Mouse (Mus musculus) thymus, postnatal 4 days (tissue): ENCODE data around the gene Gm3336.

ENCODE experiments used
- DNase-seq: peaks from one replicate; pipeline ENCODE4 v3.0.0; 2021

The Gm3336 gene

GRCm38 (mm10) chr8:70718297-70718696 is at the start of gene Gm3336:
Gene Gm3336 (plus strand): TSS chr8:70718543.
- peak; percentile 91 for DNase-seq

- DNase-seq = no peak
These were observed 46.6 kb upstream of the Gm3336 start for GRCm38 (mm10) chr8:70671615-70672324.

GRCm38 (mm10) chr8:70672325-70673078 is 45.8 kb upstream of the Gm3336 start:
- DNase-seq = no peak

DNA sequence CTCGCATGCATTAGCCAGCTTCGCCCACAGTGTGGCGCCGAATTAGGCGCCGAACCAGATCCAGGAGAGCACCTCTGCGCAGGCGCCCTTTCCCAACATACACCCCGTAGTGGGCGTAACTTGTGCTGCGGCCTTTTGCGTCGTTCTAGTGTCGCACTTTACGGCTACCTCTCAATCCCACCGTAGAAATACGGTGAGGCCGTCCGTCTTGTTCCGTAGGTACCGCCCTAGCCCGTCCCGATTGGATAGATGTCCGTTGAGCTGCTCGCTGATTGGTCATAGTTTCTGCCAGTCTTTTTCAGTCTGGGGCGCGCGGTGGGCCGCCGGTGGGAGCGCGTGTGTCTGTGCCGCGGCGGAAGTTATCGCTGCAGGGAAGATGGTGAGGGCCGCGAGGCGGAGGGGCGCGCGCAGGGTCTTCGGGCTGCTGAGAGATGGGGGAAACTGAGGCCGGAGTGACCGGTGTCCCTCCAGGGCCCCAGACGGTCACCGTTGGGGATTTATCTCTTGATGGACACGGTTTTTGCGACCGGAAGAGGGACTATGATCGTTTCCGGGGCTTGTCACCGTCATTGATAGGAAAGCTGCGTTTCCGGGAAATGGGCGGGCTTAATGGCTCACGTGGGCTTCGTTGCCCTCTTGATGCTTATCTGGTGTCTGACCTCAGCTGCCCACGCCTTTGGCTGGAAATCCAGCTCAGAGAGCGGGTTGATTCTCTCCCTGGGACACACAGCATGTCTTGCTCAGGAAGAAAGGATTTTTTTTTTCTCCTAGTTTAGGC is 45.1 kb upstream of the Gm3336 start, which contains the start of gene Lsm4:
Lsm4 (plus strand) TSS at position 170 of the 778 bp plus-strand sequence.
- DNase-seq = peak; percentile 96

DNA sequence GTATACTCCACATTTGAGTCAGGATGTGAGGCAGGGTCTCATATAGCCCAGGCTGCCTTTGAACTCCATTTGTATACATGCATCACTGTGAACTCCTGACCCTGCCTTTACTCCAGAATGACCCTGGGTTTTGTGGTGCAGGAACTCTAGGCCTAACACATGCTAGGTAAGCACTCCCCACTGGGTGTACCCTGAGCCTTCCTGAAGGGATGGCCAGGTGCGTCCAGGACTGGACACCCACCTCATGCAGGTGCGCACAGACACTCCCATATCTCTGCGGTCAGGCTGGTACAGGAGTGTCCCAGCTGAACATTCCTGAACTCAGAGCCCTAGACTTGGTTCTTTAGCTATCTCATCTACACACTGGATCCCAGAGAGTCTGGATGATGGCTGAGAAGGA is 44.2 kb upstream of the Gm3336 start:
- DNase-seq = no peak

GRCm38 (mm10) chr8:70674716-70675115 is 43.6 kb upstream of the Gm3336 start:
- DNase-seq = no peak

- DNase-seq = peak; percentile 71
These were observed 43.0 kb upstream of the Gm3336 start for GRCm38 (mm10) chr8:70675336-70675735.

DNA sequence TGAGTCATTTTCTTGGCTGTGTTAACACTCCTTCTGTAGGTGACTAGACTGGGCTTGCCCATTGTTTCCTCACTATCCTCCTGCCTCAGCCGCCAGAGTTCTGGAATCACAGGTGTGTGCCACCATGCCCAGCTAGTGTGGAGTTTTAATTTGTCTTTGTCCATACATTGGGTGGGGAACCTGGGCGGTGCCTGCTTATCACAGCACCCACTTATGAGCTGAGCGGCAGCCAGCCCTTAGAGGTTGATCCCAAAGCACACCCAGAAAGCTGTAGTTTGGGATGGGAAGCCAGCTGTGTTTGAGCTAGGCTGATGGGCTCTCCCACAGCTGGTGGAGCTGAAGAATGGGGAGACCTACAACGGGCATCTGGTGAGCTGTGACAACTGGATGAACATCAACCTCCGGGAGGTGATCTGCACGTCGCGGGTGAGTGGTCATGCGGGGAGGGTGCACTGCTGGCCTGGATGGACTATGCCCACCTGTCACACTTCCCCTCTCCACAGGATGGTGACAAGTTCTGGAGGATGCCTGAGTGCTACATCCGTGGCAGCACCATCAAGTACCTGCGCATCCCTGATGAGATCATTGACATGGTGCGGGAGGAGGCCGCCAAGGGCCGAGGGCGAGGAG is 40.8 kb upstream of the Gm3336 start:
- DNase-seq = no peak

DNA sequence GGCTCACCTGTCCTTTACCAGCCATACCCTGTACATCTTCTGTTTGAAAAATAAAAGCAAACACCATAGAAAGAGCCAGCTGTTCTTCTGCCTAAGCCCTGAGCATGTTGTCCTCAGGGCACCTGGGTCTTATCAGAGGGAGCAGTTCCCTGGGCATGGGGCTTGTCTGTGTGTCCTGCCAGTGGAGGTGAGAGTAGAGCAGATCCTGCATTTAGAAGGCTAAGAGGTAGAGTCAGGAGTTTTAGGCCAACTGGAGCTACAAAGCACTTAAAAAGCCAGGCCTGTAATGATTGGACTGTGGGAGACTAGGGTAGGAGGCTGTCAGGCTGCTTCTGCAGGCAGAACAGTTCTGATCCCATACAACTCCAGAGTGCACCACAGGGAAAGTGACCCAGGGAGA is 39.7 kb upstream of the Gm3336 start:
- DNase-seq = no peak

DNA sequence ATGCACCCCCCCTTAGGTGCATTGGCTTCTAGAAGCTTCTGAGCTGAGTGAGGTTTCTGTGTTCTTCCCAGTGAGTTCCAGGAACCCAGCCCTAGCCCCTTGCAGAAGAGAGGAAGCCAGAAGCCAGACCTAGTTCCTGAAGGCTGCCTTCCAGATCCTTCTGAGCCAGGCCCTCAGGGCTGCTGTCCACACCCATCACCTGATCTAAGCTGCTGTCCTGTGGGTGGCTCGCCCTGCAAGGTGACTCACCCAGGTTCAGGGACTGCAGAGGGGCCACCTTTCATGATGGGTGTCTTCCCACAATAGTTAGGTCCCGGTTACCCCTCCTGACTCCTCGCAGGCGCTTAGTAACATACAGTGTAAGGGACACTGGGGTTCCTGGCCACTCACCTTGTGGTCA is 38.9 kb upstream of the Gm3336 start:
- no peak for DNase-seq

GRCm38 (mm10) chr8:70680039-70680438 is 38.3 kb upstream of the Gm3336 start:
- DNase-seq = no peak

DNA sequence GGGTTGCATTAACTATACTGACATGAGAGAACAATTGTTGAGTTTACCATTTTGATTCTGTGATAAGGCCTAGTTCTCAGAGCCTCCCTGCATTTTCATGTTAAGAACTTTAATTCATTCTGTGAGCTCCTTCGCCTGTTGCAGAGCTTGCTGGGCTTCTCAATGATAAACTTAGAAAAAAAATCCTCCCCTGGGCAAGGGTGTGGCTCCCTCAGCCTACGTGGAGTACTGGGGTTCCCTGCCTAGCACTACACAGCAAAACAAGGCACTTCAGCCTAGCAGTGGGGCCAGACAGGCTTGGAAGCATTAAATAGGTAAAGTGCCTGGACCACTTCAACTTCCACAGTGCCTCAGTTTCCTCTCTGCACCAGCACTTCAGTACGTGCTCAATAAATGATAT is 36.9 kb upstream of the Gm3336 start:
- no peak for DNase-seq

- no peak for DNase-seq
These were observed 36.1 kb upstream of the Gm3336 start for GRCm38 (mm10) chr8:70682193-70682592.

GRCm38 (mm10) chr8:70682692-70683091 is 35.7 kb upstream of the Gm3336 start:
- no peak for DNase-seq

DNA sequence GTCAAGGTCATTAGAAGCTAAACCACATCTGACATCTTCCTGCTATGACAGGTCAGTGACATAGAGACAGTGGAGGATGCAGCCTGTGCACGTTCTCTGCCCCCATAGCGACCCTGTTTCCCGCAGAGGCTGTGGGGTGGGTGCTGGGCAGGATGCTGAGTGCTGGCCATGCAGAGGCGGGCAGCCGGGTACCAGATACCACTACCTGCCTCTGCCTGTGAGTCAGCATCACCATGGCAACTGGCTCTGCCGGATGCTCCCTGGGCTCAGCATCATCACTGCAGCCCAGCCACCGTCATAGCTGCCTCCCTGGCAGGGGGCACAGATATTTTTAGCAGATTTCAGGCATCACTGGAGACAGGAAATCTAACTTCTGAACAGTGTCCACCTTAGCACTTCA is 34.1 kb upstream of the Gm3336 start:
- no peak for DNase-seq

DNA sequence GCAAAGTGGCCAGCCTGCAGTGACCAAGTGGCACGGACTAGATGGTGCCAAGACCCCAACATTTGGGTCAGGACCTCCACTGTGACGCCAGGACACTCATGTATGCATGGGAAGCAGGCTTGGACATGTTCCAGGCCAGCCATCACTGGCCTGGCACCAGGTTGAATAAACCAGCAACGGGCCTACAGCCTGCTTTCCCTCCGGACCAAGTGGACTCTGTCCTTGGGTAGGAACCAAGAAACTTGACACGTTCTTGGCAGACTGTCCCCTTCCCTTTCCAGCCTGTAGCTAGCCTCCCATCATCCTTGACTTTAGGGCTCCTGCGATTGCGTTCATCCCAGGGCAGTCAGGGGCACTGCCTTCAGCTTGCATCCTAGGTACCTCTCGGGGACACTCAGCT is 30.8 kb upstream of the Gm3336 start:
- DNase-seq = no peak

GRCm38 (mm10) chr8:70688136-70688535 is 30.2 kb upstream of the Gm3336 start:
- no peak for DNase-seq

DNA sequence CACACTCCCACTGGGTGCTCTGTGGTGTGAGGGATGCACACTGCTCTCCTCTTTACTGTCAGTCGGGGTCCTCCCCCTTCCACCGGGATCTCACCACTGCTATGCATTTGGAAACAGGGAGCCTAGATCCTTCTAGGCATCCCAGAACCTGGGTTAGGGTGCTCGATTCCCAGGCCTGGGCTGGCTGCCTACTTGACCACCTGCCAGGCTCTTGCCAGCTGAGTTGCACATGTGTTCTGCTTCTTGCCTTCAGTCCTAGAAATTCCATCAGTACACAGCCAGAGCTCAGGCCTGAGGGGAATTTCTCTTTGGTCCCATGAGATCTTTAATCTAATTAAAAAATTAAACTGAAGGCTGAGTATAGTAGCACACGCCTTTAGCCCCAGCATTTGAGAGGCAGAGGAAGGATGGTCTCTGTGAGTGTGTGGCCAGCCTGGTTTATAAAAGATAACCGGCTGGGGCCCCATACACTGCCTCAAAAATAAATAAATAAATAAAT is 28.4 kb upstream of the Gm3336 start:
- DNase-seq = no peak

GRCm38 (mm10) chr8:70691230-70691629 is 27.1 kb upstream of the Gm3336 start:
- DNase-seq = no peak

DNA sequence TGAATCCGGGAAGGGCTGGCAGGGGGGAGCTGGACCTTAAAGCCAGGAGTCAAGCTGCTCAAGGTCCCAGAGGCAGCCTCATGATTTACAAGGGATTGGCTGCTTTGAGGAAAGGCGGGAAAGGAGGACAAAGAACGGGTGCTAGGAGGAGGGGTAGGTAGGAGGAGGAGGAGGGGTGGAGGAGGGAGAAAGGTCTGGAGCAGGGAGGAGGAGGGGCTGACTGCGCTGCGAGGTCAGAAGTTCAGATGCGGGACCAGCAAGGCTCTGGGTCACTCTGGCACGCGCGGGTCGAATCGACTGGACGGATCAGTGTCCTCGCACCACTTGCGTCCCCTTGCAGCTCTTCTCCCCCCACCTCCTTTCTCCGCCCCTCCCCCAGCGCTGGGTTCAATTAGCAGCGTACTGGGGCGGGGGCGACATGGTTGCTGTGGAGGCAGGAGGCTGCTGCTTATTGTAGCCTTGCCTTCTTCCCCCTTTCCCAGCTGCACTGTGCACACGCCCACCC is 26.6 kb upstream of the Gm3336 start:
- no peak for DNase-seq

GRCm38 (mm10) chr8:70693636-70694035 is 24.7 kb upstream of the Gm3336 start:
- peak; percentile 34 for DNase-seq

DNA sequence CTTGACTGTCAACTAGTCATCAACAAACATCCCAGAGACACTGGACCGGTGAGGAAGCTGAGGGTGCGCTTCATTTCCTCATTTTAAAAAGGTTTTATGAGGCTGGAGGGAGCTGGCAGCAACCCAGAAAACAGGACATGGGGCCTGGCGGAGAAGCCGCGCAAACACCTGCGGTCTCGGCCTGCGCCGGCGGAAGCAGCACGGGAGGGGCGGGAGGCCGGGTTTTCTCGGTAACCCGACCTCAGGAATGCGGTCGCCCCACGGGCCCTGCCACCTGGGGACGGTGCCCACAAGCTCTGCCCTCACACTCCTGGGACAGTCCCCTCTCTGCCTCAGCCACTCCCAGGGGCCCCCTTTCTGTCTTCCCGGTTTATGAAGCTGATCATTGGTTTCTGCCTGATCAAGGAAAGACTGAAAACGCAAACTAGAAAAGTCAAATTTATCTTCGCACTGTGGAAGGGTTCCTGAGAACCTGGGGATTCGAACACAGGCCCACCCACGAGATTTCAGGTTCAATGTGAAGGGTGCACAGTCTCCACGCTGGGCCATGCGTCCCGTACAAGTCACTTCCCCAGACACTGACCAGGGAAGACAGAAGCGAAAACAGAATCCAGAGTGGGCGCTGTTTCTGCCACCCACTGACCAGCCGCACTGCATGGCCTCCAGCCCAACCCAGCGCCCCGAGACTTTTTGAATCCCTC is 22.9 kb upstream of the Gm3336 start:
- DNase-seq = peak; percentile 87
